Mouse (Mus musculus): ENCODE results near the gene Igfbp5.
A peak's percentile ranks its signal among the peaks of the same experiment; 100 is the strongest.

The Igfbp5 gene

GRCm38 (mm10) chr1:72874287-72875211, at the start of gene Igfbp5:
Gene Igfbp5, minus strand, starts transcription at chr1:72874884.
- no peak for DNase-seq (ENCODE audit: low spot score in 2 of 2)

- no peak for DNase-seq (ENCODE audit: low spot score in 2 of 2)
These were observed 40.1 kb upstream of the Igfbp5 start for GRCm38 (mm10) chr1:72914815-72915214.

- no peak for DNase-seq (ENCODE audit: low spot score in 2 of 2)
These were observed 38.4 kb upstream of the Igfbp5 start for GRCm38 (mm10) chr1:72913073-72913472.

GRCm38 (mm10) chr1:72895821-72896220, 21.1 kb upstream of the Igfbp5 start:
- no peak for DNase-seq (ENCODE audit: low spot score in 2 of 2)

- no peak for DNase-seq (ENCODE audit: low spot score in 2 of 2)
These were observed 13.2 kb upstream of the Igfbp5 start for GRCm38 (mm10) chr1:72887910-72888309.

- no peak for DNase-seq (ENCODE audit: low spot score in 2 of 2)
These were observed 11.1 kb upstream of the Igfbp5 start for GRCm38 (mm10) chr1:72885819-72886169.

- no peak for DNase-seq (ENCODE audit: low spot score in 2 of 2)
These were observed 10.6 kb upstream of the Igfbp5 start for GRCm38 (mm10) chr1:72885111-72885818.

- DNase-seq (ENCODE audit: low spot score in 2 of 2) = no peak
These were observed 4.6 kb upstream of the Igfbp5 start for GRCm38 (mm10) chr1:72879319-72879634.

- DNase-seq (ENCODE audit: low spot score in 2 of 2) = no peak
These were observed 4.0 kb upstream of the Igfbp5 start for GRCm38 (mm10) chr1:72878473-72879318.

GRCm38 (mm10) chr1:72877892-72878291, 3.2 kb upstream of the Igfbp5 start:
- no peak for DNase-seq (ENCODE audit: low spot score in 2 of 2)

GRCm38 (mm10) chr1:72876111-72876510, 1.4 kb upstream of the Igfbp5 start:
- DNase-seq (ENCODE audit: low spot score in 2 of 2) = no peak

- DNase-seq (ENCODE audit: low spot score in 2 of 2) = no peak
These were observed 1.0 kb upstream of the Igfbp5 start for GRCm38 (mm10) chr1:72875708-72876107.

GRCm38 (mm10) chr1:72873511-72874286, 985 bp downstream of the Igfbp5 start:
- DNase-seq (ENCODE audit: low spot score in 2 of 2) = no peak

GRCm38 (mm10) chr1:72873078-72873477, 1.6 kb downstream of the Igfbp5 start:
- no peak for DNase-seq (ENCODE audit: low spot score in 2 of 2)

- DNase-seq (ENCODE audit: low spot score in 2 of 2) = no peak
These were observed 2.2 kb downstream of the Igfbp5 start for GRCm38 (mm10) chr1:72872521-72872920.

- DNase-seq (ENCODE audit: low spot score in 2 of 2) = no peak
These were observed 2.8 kb downstream of the Igfbp5 start for GRCm38 (mm10) chr1:72871697-72872411.

GRCm38 (mm10) chr1:72871337-72871696, 3.4 kb downstream of the Igfbp5 start:
- DNase-seq (ENCODE audit: low spot score in 2 of 2) = no peak

- DNase-seq (ENCODE audit: low spot score in 2 of 2) = no peak
These were observed 3.9 kb downstream of the Igfbp5 start for GRCm38 (mm10) chr1:72870615-72871336.

GRCm38 (mm10) chr1:72869681-72870614, 4.7 kb downstream of the Igfbp5 start:
- DNase-seq (ENCODE audit: low spot score in 2 of 2) = peak; percentile 17 to 39

All from spleen, postnatal 14 days (tissue).